Mouse (Mus musculus): ENCODE results near the gene Ptpn1. TPM values are rescaled to one million over a fixed set of nuclear protein-coding genes. Genes with fewer than 3 reads are reported as not detected.
A peak's percentile ranks its signal among the peaks of the same experiment; 100 is the strongest.

Ptpn1 gene
- polyA plus RNA-seq, 1 experiment = 34.3 TPM

GRCm38 (mm10) chr2:167909531-167910177 is 22.2 kb upstream of the Ptpn1 start:
- Histone ChIP-seq H3K4me3 (replicated peaks; ENCODE audit: control insufficient read depth, low read depth, low read length) (no peak overlapping the region), H3K27ac (ENCODE audit: control insufficient read depth, insufficient read depth, low read depth, low read length, poor library complexity) (peak overlapping the region; percentile 51), H3K4me1 (ENCODE audit: control insufficient read depth, insufficient read depth, low read length) (peaks cover 4% of the 10 kb centered on the region; the same call in 1 of the 2 replicates)
- WGBS = 48% methylated on average over 11 of the region's 11 CpGs
- TF ChIP-seq POLR2A (IDR thresholded peaks at IDR 0.05; ENCODE audit: borderline replicate concordance, control insufficient read depth, low read depth, low read length) (no peak), CTCF (IDR thresholded peaks at IDR 0.05; ENCODE audit: control insufficient read depth, insufficient read depth, low read length) (no peak)

DNA sequence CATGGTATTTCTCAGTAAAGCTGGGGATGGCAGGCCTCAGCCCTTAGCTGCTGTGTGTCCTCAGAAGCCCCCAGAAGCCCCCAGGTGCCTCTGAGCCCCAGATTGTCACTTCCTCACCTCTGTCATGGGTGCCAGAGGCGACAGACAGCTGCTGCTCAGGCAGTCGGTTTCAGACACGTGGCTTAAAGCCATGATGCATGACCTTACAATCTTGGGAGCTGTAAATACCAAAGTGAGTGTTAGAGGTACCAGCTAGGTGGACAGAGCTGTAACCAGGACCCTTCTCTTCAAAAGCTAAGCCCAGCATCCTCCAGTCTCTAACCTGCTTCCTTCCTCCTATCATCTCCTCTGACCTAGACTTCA is 21.7 kb upstream of the Ptpn1 start:
- 27% methylated on average over 3 of the region's 3 CpGs for WGBS
- TF ChIP-seq CTCF (IDR thresholded peaks at IDR 0.05; ENCODE audit: control insufficient read depth, insufficient read depth, low read length) (no peak), POLR2A (IDR thresholded peaks at IDR 0.05; ENCODE audit: borderline replicate concordance, control insufficient read depth, low read depth, low read length) (no peak)
- no peak overlapping the region for H3K4me3 ChIP-seq (replicated peaks; ENCODE audit: control insufficient read depth, low read depth, low read length)
- peaks cover 4% of the 10 kb centered on the region; the same call in 1 of the 2 replicates for H3K4me1 ChIP-seq (ENCODE audit: control insufficient read depth, insufficient read depth, low read length)
- H3K27ac ChIP-seq (ENCODE audit: control insufficient read depth, insufficient read depth, low read depth, low read length, poor library complexity) = peak overlapping the region; percentile 51

DNA sequence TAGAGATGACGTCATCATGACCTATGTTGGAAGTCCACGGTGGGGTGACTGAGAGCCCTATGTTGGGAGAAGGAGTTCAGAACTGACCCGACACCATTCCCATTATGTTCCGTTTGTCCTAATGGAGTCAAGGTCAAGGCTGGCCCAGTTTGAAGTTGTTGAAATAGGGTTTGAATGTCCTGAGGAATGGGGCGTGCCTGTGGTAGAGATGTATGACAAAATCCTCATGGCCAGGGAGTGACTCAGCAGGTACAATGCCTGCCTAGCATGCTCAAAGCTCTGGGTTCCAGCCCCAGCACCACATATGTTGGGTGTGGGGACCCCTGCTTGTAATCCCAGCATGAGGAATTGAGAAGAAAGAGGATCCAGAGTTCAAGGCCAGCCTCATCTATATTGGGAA is 20.3 kb upstream of the Ptpn1 start:
- Histone ChIP-seq H3K4me3 (replicated peaks; ENCODE audit: control insufficient read depth, low read depth, low read length) (no peak overlapping the region), H3K4me1 (ENCODE audit: control insufficient read depth, insufficient read depth, low read length) (peaks cover 4% of the 10 kb centered on the region; the same call in 1 of the 2 replicates), H3K27ac (ENCODE audit: control insufficient read depth, insufficient read depth, low read depth, low read length, poor library complexity) (no peak overlapping the region)
- WGBS = 68% methylated on average over 5 of the region's 5 CpGs
- TF ChIP-seq POLR2A (IDR thresholded peaks at IDR 0.05; ENCODE audit: borderline replicate concordance, control insufficient read depth, low read depth, low read length) (no peak), CTCF (IDR thresholded peaks at IDR 0.05; ENCODE audit: control insufficient read depth, insufficient read depth, low read length) (no peak)

GRCm38 (mm10) chr2:167919081-167919480 is 12.8 kb upstream of the Ptpn1 start:
- Histone ChIP-seq H3K4me1 (ENCODE audit: control insufficient read depth, insufficient read depth, low read length) (peaks cover 12% of the 10 kb centered on the region; the same call in 1 of the 2 replicates), H3K27ac (ENCODE audit: control insufficient read depth, insufficient read depth, low read depth, low read length, poor library complexity) (no peak overlapping the region), H3K4me3 (replicated peaks; ENCODE audit: control insufficient read depth, low read depth, low read length) (no peak overlapping the region)
- no peak for TF ChIP-seq POLR2A (IDR thresholded peaks at IDR 0.05; ENCODE audit: borderline replicate concordance, control insufficient read depth, low read depth, low read length)
- no peak for TF ChIP-seq CTCF (IDR thresholded peaks at IDR 0.05; ENCODE audit: control insufficient read depth, insufficient read depth, low read length)
- 69% methylated on average over 1 of the region's 1 CpGs for WGBS

DNA sequence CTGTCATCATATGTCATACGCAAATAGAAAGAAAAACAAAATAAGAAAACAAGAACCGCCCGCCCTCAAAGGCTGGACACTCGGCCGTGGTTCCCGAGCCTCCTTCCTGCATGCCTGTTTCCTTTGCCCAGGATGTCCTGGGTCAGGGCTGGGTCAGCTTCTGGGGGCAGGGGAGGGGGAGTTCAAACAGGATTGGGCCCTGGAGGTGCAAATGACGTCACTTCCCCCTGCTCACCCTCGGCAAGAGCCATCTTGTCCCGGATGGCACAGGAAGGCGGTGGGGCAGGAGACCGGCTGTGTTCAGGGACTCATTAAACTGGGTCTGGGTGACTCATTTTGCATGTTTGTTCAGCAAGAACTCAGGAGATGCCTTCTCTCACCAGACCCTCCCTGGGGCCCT is 11.8 kb upstream of the Ptpn1 start:
- 64% methylated on average over 11 of the region's 11 CpGs for WGBS
- H3K4me1 ChIP-seq (ENCODE audit: control insufficient read depth, insufficient read depth, low read length) = peaks cover 13% of the 10 kb centered on the region; the same call in 1 of the 2 replicates
- H3K4me3 ChIP-seq (replicated peaks; ENCODE audit: control insufficient read depth, low read depth, low read length) = no peak overlapping the region
- TF ChIP-seq CTCF (IDR thresholded peaks at IDR 0.05; ENCODE audit: control insufficient read depth, insufficient read depth, low read length) (no peak), POLR2A (IDR thresholded peaks at IDR 0.05; ENCODE audit: borderline replicate concordance, control insufficient read depth, low read depth, low read length) (no peak)
- peak overlapping the region; percentile 20; the same call in 1 of the 2 replicates for H3K27ac ChIP-seq (ENCODE audit: control insufficient read depth, insufficient read depth, low read depth, low read length, poor library complexity)

DNA sequence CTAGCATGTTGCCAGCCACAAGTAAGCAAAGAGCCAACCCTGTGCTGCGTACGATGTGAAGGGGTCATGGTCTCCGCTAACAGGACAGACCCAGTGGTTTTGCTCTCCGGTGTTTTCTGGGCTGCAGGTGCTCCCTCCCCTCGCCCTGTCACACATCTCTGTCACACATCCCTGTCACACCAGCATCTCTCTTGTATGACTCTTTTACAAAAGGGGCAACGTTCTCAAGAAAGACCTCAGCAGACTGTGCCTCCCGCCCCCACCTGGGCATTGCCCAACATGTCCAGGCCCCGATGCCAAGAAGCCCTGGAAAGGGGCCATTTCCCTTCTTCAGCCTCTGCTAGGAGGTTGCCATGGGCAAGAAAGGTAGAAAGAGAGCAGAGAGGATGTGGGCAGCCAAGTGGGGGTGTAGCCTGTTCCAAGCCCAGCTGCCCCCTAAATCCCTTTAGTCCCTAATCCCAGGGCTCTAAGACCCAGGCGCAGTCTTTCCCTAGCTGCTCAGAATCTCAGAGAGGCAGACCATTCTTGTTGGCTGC is 10.8 kb upstream of the Ptpn1 start:
- no peak for TF ChIP-seq POLR2A (IDR thresholded peaks at IDR 0.05; ENCODE audit: borderline replicate concordance, control insufficient read depth, low read depth, low read length)
- TF ChIP-seq CTCF (IDR thresholded peaks at IDR 0.05; ENCODE audit: control insufficient read depth, insufficient read depth, low read length) = no peak
- H3K4me1 ChIP-seq (ENCODE audit: control insufficient read depth, insufficient read depth, low read length) = peaks cover 13% of the 10 kb centered on the region; the same call in 1 of the 2 replicates

DNA sequence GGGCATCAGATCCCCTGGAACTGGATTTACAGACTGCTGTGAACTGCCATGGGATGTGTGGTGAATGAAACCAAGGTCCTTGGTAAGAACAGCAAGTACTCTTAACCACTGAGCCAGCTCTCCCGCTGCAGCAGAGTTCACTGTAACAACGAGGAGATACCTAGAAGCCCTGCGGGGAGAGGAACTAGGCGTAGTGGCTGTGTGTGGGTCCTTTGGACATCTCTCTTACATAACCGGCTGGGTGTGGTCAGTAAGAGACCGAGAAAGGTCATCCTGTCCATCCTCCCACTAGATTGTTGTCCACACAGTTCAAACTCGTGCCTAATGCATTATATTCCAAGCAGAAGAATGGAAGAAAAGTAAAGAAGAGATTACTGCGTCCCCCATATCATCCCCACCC is 10.0 kb upstream of the Ptpn1 start:
- H3K27ac ChIP-seq (ENCODE audit: control insufficient read depth, insufficient read depth, low read depth, low read length, poor library complexity) = peak overlapping the region; percentile 72
- 47% methylated on average over 8 of the region's 8 CpGs for WGBS
- no peak for TF ChIP-seq POLR2A (IDR thresholded peaks at IDR 0.05; ENCODE audit: borderline replicate concordance, control insufficient read depth, low read depth, low read length)
- no peak for TF ChIP-seq CTCF (IDR thresholded peaks at IDR 0.05; ENCODE audit: control insufficient read depth, insufficient read depth, low read length)
- H3K4me3 ChIP-seq (replicated peaks; ENCODE audit: control insufficient read depth, low read depth, low read length) = no peak overlapping the region
- peaks cover 15% of the 10 kb centered on the region; the same call in 1 of the 2 replicates for H3K4me1 ChIP-seq (ENCODE audit: control insufficient read depth, insufficient read depth, low read length)

More for the DNA sequence above, 10.8 kb upstream of the Ptpn1 start:
- H3K4me3 ChIP-seq (replicated peaks; ENCODE audit: control insufficient read depth, low read depth, low read length) = no peak overlapping the region
- H3K27ac ChIP-seq (ENCODE audit: control insufficient read depth, insufficient read depth, low read depth, low read length, poor library complexity) = peak overlapping the region; percentile 72
- 65% methylated on average over 9 of the region's 9 CpGs for WGBS

DNA sequence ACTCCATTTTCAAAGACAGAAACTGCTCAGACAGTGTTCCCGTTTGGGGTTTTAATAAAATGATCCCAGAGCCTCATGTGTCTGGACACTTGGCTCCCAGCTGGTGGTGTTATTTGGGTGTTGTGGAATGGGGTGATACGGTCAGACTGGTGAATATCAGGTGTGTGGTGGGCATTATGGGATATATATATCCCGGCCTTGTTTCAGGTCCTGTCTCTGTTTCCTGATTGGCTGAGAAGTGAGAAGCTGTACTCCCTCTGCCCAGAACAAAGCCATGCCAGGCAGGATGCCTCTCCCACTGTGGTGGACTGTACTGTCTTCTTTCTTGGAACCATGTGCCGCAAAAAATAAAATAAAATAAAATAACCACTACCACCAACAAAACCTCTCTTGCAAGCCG is 7.8 kb upstream of the Ptpn1 start:
- Histone ChIP-seq H3K27ac (ENCODE audit: control insufficient read depth, insufficient read depth, low read depth, low read length, poor library complexity) (peak overlapping the region; percentile 79), H3K4me3 (replicated peaks; ENCODE audit: control insufficient read depth, low read depth, low read length) (no peak overlapping the region), H3K4me1 (ENCODE audit: control insufficient read depth, insufficient read depth, low read length) (peaks cover 15% of the 10 kb centered on the region; the same call in 1 of the 2 replicates)
- TF ChIP-seq POLR2A (IDR thresholded peaks at IDR 0.05; ENCODE audit: borderline replicate concordance, control insufficient read depth, low read depth, low read length) = no peak
- TF ChIP-seq CTCF (IDR thresholded peaks at IDR 0.05; ENCODE audit: control insufficient read depth, insufficient read depth, low read length) = no peak
- 78% methylated on average over 5 of the region's 5 CpGs for WGBS

Measured in bone marrow, adult 2 months (tissue).